Mouse (Mus musculus): ENCODE results near the gene Olfr630. TPM values are rescaled to one million over a fixed set of nuclear protein-coding genes. Genes with fewer than 3 reads are reported as not detected.

Olfr630 gene
- polyA plus RNA-seq, 1 experiment from 2014 or later, result not detected

Other genes with a start within 250 kb of the Olfr630 start
- gene Olfr610, start 245.2 kb downstream of the Olfr630 start, polyA plus RNA-seq (2014; fragmentation: Nextera tagmentation; extraction: Ambion mirVana), result not detected in 2 replicates
- not detected in 2 replicates for gene Olfr611, start 236.5 kb downstream of the Olfr630 start, polyA plus RNA-seq (2014; fragmentation: Nextera tagmentation; extraction: Ambion mirVana)
- gene Olfr612, start 214.6 kb downstream of the Olfr630 start, polyA plus RNA-seq (2014; fragmentation: Nextera tagmentation; extraction: Ambion mirVana), result not detected in 2 replicates
- not detected in 2 replicates for gene Olfr613, start 209.3 kb downstream of the Olfr630 start, polyA plus RNA-seq (2014; fragmentation: Nextera tagmentation; extraction: Ambion mirVana)
- not detected in 2 replicates for gene Olfr615, start 201.3 kb downstream of the Olfr630 start, polyA plus RNA-seq (2014; fragmentation: Nextera tagmentation; extraction: Ambion mirVana)
- gene Olfr616, start 188.2 kb downstream of the Olfr630 start, polyA plus RNA-seq (2014; fragmentation: Nextera tagmentation; extraction: Ambion mirVana), result not detected in 2 replicates
- not detected in 2 replicates for gene Olfr617, start 184.3 kb downstream of the Olfr630 start, polyA plus RNA-seq (2014; fragmentation: Nextera tagmentation; extraction: Ambion mirVana)
- not detected in 2 replicates for gene Olfr618, start 167.2 kb downstream of the Olfr630 start, polyA plus RNA-seq (2014; fragmentation: Nextera tagmentation; extraction: Ambion mirVana)
- gene Olfr619, start 156.8 kb downstream of the Olfr630 start, polyA plus RNA-seq (2014; fragmentation: Nextera tagmentation; extraction: Ambion mirVana), result not detected in 2 replicates
- not detected in 2 replicates for gene Olfr620, start 144.8 kb downstream of the Olfr630 start, polyA plus RNA-seq (2014; fragmentation: Nextera tagmentation; extraction: Ambion mirVana)
- not detected in 2 replicates for gene Olfr622, start 114.6 kb downstream of the Olfr630 start, polyA plus RNA-seq (2014; fragmentation: Nextera tagmentation; extraction: Ambion mirVana)
- not detected in 2 replicates for gene Olfr623, start 93.6 kb downstream of the Olfr630 start, polyA plus RNA-seq (2014; fragmentation: Nextera tagmentation; extraction: Ambion mirVana)
- 0.04 and 0.08 TPM in 2 replicates for gene Olfr624, start 86.1 kb downstream of the Olfr630 start, polyA plus RNA-seq (2014; fragmentation: Nextera tagmentation; extraction: Ambion mirVana)
- gene Olfr625-ps1, start 74.6 kb downstream of the Olfr630 start, polyA plus RNA-seq (2014; fragmentation: Nextera tagmentation; extraction: Ambion mirVana), result not detected in 2 replicates
- not detected in 2 replicates for gene Olfr243, start 42.7 kb downstream of the Olfr630 start, polyA plus RNA-seq (2014; fragmentation: Nextera tagmentation; extraction: Ambion mirVana)
- not detected in 2 replicates for gene Olfr628, start 27.0 kb downstream of the Olfr630 start, polyA plus RNA-seq (2014; fragmentation: Nextera tagmentation; extraction: Ambion mirVana)
- not detected in 2 replicates for gene Olfr629, start 12.4 kb downstream of the Olfr630 start, polyA plus RNA-seq (2014; fragmentation: Nextera tagmentation; extraction: Ambion mirVana)
- not detected in 2 replicates for gene Olfr69, start 14.3 kb upstream of the Olfr630 start, polyA plus RNA-seq (2014; fragmentation: Nextera tagmentation; extraction: Ambion mirVana)
- not detected in 2 replicates for gene Olfr68, start 22.4 kb upstream of the Olfr630 start, polyA plus RNA-seq (2014; fragmentation: Nextera tagmentation; extraction: Ambion mirVana)
- not detected in 2 replicates for gene Olfr67, start 34.5 kb upstream of the Olfr630 start, polyA plus RNA-seq (2014; fragmentation: Nextera tagmentation; extraction: Ambion mirVana)
- gene Hbb-bt, start 56.7 kb upstream of the Olfr630 start, polyA plus RNA-seq (2014; fragmentation: Nextera tagmentation; extraction: Ambion mirVana), result 4,945 and 8,964 TPM in 2 replicates
- gene Hbb-bs, start 70.8 kb upstream of the Olfr630 start, polyA plus RNA-seq (2014; fragmentation: Nextera tagmentation; extraction: Ambion mirVana), result 11,662 and 20,684 TPM in 2 replicates
- not detected in 2 replicates for gene Hbb-bh2, start 83.2 kb upstream of the Olfr630 start, polyA plus RNA-seq (2014; fragmentation: Nextera tagmentation; extraction: Ambion mirVana)
- gene Hbb-bh1, start 85.8 kb upstream of the Olfr630 start, polyA plus RNA-seq (2014; fragmentation: Nextera tagmentation; extraction: Ambion mirVana), result 15.5 and 17.8 TPM in 2 replicates
- 2,227 and 2,640 TPM in 2 replicates for gene Hbb-y, start 95.9 kb upstream of the Olfr630 start, polyA plus RNA-seq (2014; fragmentation: Nextera tagmentation; extraction: Ambion mirVana)
- gene Olfr66, start 128.9 kb upstream of the Olfr630 start, polyA plus RNA-seq (2014; fragmentation: Nextera tagmentation; extraction: Ambion mirVana), result not detected in 2 replicates
- gene Olfr64, start 137.2 kb upstream of the Olfr630 start, polyA plus RNA-seq (2014; fragmentation: Nextera tagmentation; extraction: Ambion mirVana), result not detected in 2 replicates
- gene Olfr65, start 146.2 kb upstream of the Olfr630 start, polyA plus RNA-seq (2014; fragmentation: Nextera tagmentation; extraction: Ambion mirVana), result not detected in 2 replicates
- gene Olfr631, start 171.5 kb upstream of the Olfr630 start, polyA plus RNA-seq (2014; fragmentation: Nextera tagmentation; extraction: Ambion mirVana), result not detected in 2 replicates
- not detected in 2 replicates for gene Olfr632, start 177.0 kb upstream of the Olfr630 start, polyA plus RNA-seq (2014; fragmentation: Nextera tagmentation; extraction: Ambion mirVana)
- gene Olfr633, start 187.1 kb upstream of the Olfr630 start, polyA plus RNA-seq (2014; fragmentation: Nextera tagmentation; extraction: Ambion mirVana), result not detected in 2 replicates
- not detected in 2 replicates for gene Olfr635, start 213.8 kb upstream of the Olfr630 start, polyA plus RNA-seq (2014; fragmentation: Nextera tagmentation; extraction: Ambion mirVana)
- not detected in 2 replicates for gene Olfr638, start 241.4 kb upstream of the Olfr630 start, polyA plus RNA-seq (2014; fragmentation: Nextera tagmentation; extraction: Ambion mirVana)

All from heart, embryonic 14.5 days (tissue).